Mouse (Mus musculus) spleen, adult 2 months (tissue): ENCODE data around the gene Snx8. TPM values are rescaled to one million over a fixed set of nuclear protein-coding genes. Genes with fewer than 3 reads are reported as not detected.

ENCODE experiments used
- DNase-seq, 2 experiments: peaks; one replicate each; pipeline versions ENCODE4 v3.0.0 to v3.0.0-alpha.2; 2012 to 2021; ENCODE audit warnings: low spot score in 2 of 2, low read depth in 1 of 2
- H3K27ac ChIP-seq: fragments of 200-500 bp; 2 replicates; pipeline ENCODE4 v1.5.1; 2012; ENCODE audit warnings: low read length, inconsistent platforms; ENCODE audit not compliant: insufficient read depth
- H3K27me3 ChIP-seq: fragments of 200-500 bp; 2 replicates; pipeline ENCODE4 v1.6.1; 2012; ENCODE audit warnings: mild to moderate bottlenecking, moderate library complexity, low read length, inconsistent platforms; ENCODE audit not compliant: control insufficient read depth, insufficient read depth
- H3K36me3 ChIP-seq: fragments of 200-500 bp; 2 replicates; pipeline ENCODE4 v1.6.1; 2012; ENCODE audit warnings: mild to moderate bottlenecking, low read length, inconsistent platforms; ENCODE audit not compliant: control insufficient read depth, insufficient read depth
- H3K4me1 ChIP-seq: fragments of 200-500 bp; 2 replicates; pipeline ENCODE4 v1.6.1; 2011; ENCODE audit warnings: inconsistent platforms; ENCODE audit not compliant: control insufficient read depth, insufficient read depth, insufficient read length
- H3K4me3 ChIP-seq: fragments of 200-500 bp; 2 replicates; pipeline ENCODE4 v1.5.1; 2011; ENCODE audit warnings: mild to moderate bottlenecking, inconsistent platforms; ENCODE audit not compliant: insufficient read depth, insufficient read length; ENCODE audit errors: extremely low read depth
- CTCF ChIP-seq: fragments of 200-500 bp; IDR thresholded peaks from 2 replicates; pipeline ENCODE4 v1.5.1; 2011; ENCODE audit warnings: mild to moderate bottlenecking, inconsistent platforms; ENCODE audit not compliant: insufficient read depth, insufficient read length, insufficient replicate concordance; ENCODE audit errors: extremely low read depth
- POLR2A ChIP-seq: fragments of 200-500 bp; IDR thresholded peaks from 2 replicates; pipeline ENCODE4 v1.6.1; 2011; ENCODE audit warnings: low read depth, low read length, inconsistent platforms
- WGBS: fragments of 180-500 bp; shearing (Covaris S2); methylation state at CpG from one replicate; pipeline ENCODE4 v1.1.7; 2018; 5-methylcytosine and 5-hydroxymethylcytosine counted together
- polyA plus RNA-seq: library from polyadenylated mRNA; depleted of rRNA; stranded (reverse); fragments of >200 nt; gene quantifications from 2 replicates; pipeline ENCODE4 v1.2.3, GENCODE M21; 2012

Snx8 gene
- polyA plus RNA-seq, 1 experiment: 42.3 TPM

GRCm38 (mm10) chr5:140349882-140350281, 39.2 kb downstream of the Snx8 start:
- Histone ChIP-seq H3K27me3 (no peaks in the 10 kb centered on the region), H3K36me3 (peaks cover 38% of the 10 kb centered on the region), H3K27ac (no peak overlapping the region), H3K4me3 (no peak overlapping the region), H3K4me1 (no peaks in the 10 kb centered on the region; the same call in 1 of the 2 replicates)
- no peak for DNase-seq
- no peak for TF ChIP-seq CTCF
- no peak for TF ChIP-seq POLR2A
- WGBS: 43% methylated on average over 9 of the region's 9 CpGs

- no peaks in the 10 kb centered on the region; the same call in 1 of the 2 replicates for H3K4me1 ChIP-seq
- no peaks in the 10 kb centered on the region for H3K27me3 ChIP-seq
- peaks cover 29% of the 10 kb centered on the region for H3K36me3 ChIP-seq
- H3K4me3 ChIP-seq: no peak overlapping the region
- TF ChIP-seq POLR2A (no peak), CTCF (no peak)
- WGBS: 48% methylated on average over 1 of the region's 1 CpGs
- no peak overlapping the region for H3K27ac ChIP-seq
- no peak for DNase-seq
Observed at GRCm38 (mm10) chr5:140346050-140346449, 43.0 kb downstream of the Snx8 start.

- no peaks in the 10 kb centered on the region for H3K27me3 ChIP-seq
- DNase-seq: no peak
- no peak overlapping the region for H3K27ac ChIP-seq
- H3K4me3 ChIP-seq: no peak overlapping the region
- TF ChIP-seq CTCF (no peak), POLR2A (no peak)
- 62% methylated on average over 4 of the region's 4 CpGs for WGBS
- no peaks in the 10 kb centered on the region; the same call in 1 of the 2 replicates for H3K4me1 ChIP-seq
- peaks cover 37% of the 10 kb centered on the region for H3K36me3 ChIP-seq
Observed at GRCm38 (mm10) chr5:140345244-140345643, 43.8 kb downstream of the Snx8 start.

GRCm38 (mm10) chr5:140342880-140343279, 46.2 kb downstream of the Snx8 start:
- no peaks in the 10 kb centered on the region for H3K27me3 ChIP-seq
- TF ChIP-seq CTCF (no peak), POLR2A (no peak)
- H3K4me1 ChIP-seq: no peaks in the 10 kb centered on the region
- 92% methylated on average over 4 of the region's 4 CpGs for WGBS
- H3K36me3 ChIP-seq: peaks cover 38% of the 10 kb centered on the region
- no peak overlapping the region for H3K4me3 ChIP-seq
- no peak for DNase-seq
- no peak overlapping the region for H3K27ac ChIP-seq

- DNase-seq: no peak
- no peaks in the 10 kb centered on the region for H3K4me1 ChIP-seq
- no peaks in the 10 kb centered on the region for H3K27me3 ChIP-seq
- TF ChIP-seq POLR2A (no peak), CTCF (no peak)
- H3K27ac ChIP-seq: no peak overlapping the region
- H3K4me3 ChIP-seq: no peak overlapping the region
- peaks cover 28% of the 10 kb centered on the region for H3K36me3 ChIP-seq
- 81% methylated on average over 3 of the region's 3 CpGs for WGBS
Observed at GRCm38 (mm10) chr5:140339836-140340235, 49.2 kb downstream of the Snx8 start.

GRCm38 (mm10) chr5:140338779-140339178, 50.3 kb downstream of the Snx8 start:
- Histone ChIP-seq H3K4me1 (no peaks in the 10 kb centered on the region), H3K27me3 (no peaks in the 10 kb centered on the region), H3K27ac (no peak overlapping the region), H3K36me3 (peaks cover 19% of the 10 kb centered on the region), H3K4me3 (no peak overlapping the region)
- no peak for DNase-seq
- 95% methylated on average over 4 of the region's 4 CpGs for WGBS
- no peak for TF ChIP-seq CTCF
- TF ChIP-seq POLR2A: no peak

- Histone ChIP-seq H3K36me3 (peaks cover 15% of the 10 kb centered on the region), H3K4me3 (no peak overlapping the region), H3K27ac (no peak overlapping the region), H3K27me3 (no peaks in the 10 kb centered on the region), H3K4me1 (no peaks in the 10 kb centered on the region)
- peak; percentile 27; the same call in 1 of the 2 replicates for TF ChIP-seq CTCF
- no peak for TF ChIP-seq POLR2A
- 78% methylated on average over 1 of the region's 1 CpGs for WGBS
- DNase-seq: peak; percentile 12 to 33
Observed at GRCm38 (mm10) chr5:140336680-140337079, 52.4 kb downstream of the Snx8 start.
